Mouse (Mus musculus) liver, embryonic 15.5 days (tissue): Measurements from ENCODE around the gene Mt2. TPM values are rescaled to one million over a fixed set of nuclear protein-coding genes. Genes with fewer than 3 reads are reported as not detected.

ENCODE experiments used
- ATAC-seq: fragments of 200-750 bp; cut with Nextera tagmentation; 2 replicates; pipeline ENCODE4 v1.8.0; 2017; ENCODE audit warnings: moderate number of reproducible peaks, mild to moderate bottlenecking, moderate library complexity; ENCODE audit not compliant: insufficient read depth
- H3K27ac ChIP-seq: fragments of 300-500 bp; sonication (generic); replicated peaks from 2 replicates; pipeline ENCODE4 v1.5.1; 2015; ENCODE audit warnings: mild to moderate bottlenecking, inconsistent platforms
- H3K27me3 ChIP-seq: fragments of 300-500 bp; sonication (generic); 2 replicates; pipeline ENCODE4 v1.6.1; 2015; ENCODE audit warnings: mild to moderate bottlenecking, inconsistent platforms
- H3K36me3 ChIP-seq: fragments of 300-500 bp; sonication (generic); replicated peaks from 2 replicates; pipeline ENCODE4 v1.6.1; 2015; ENCODE audit warnings: moderate library complexity, mild to moderate bottlenecking, inconsistent platforms
- H3K4me1 ChIP-seq: fragments of 300-500 bp; sonication (generic); replicated peaks from 2 replicates; pipeline ENCODE4 v1.6.1; 2015; ENCODE audit warnings: inconsistent platforms
- H3K4me2 ChIP-seq: fragments of 300-500 bp; sonication (generic); 2 replicates; pipeline ENCODE4 v1.6.1; 2015; ENCODE audit warnings: moderate library complexity, mild to moderate bottlenecking, inconsistent platforms
- H3K4me3 ChIP-seq: fragments of 300-500 bp; sonication (generic); replicated peaks from 2 replicates; pipeline ENCODE4 v1.5.1; 2015; ENCODE audit warnings: mild to moderate bottlenecking, inconsistent platforms
- H3K9ac ChIP-seq: fragments of 300-500 bp; sonication (generic); 2 replicates; pipeline ENCODE4 v1.6.1; 2015; ENCODE audit warnings: moderate library complexity, mild to moderate bottlenecking, inconsistent platforms
- H3K9me3 ChIP-seq: fragments of 300-500 bp; sonication (generic); replicated peaks from 2 replicates; pipeline ENCODE4 v1.6.1; 2016; ENCODE audit warnings: inconsistent platforms
- WGBS: fragments of 180-500 bp; shearing (Covaris S2); methylation state at CpG from one replicate; pipeline ENCODE4 v1.1.7; 2015; ENCODE audit warnings: mixed read lengths; ENCODE audit not compliant: insufficient replicate concordance; 5-methylcytosine and 5-hydroxymethylcytosine counted together
- polyA plus RNA-seq: library from polyadenylated mRNA; unstranded; fragments of >200 nt; fragmentation: Nextera tagmentation; extraction: Ambion mirVana; gene quantifications from 2 replicates; pipeline ENCODE4 v1.2.1, GENCODE M21; 2015

Mt2 gene
- polyA plus RNA-seq, 1 experiment from 2014 or later = 1,483 TPM

DNA sequence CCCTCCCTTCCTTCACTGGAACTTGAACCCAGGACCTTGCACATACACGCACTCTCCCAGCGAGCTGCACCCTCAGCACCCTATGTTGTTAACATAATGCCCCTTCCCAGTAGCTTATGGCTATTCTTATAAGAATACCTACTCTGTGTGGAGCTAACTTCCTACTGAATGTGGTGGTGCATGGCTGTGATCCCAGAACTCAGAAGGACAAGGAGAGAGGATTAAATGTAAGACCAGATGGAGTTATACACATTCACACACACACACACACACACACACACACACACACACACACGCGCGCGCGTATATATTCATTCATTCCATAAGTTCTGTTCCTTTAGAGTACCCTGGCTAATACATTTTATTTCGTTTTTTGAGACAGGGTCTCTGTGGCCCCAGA is 33.8 kb downstream of the Mt2 start:
- WGBS = 70% methylated on average over 8 of the region's 8 CpGs
- Histone ChIP-seq H3K4me1 (peaks cover 3% of the 10 kb centered on the region; the same call in 1 of the 2 replicates), H3K4me3 (no peak overlapping the region), H3K9me3 (no peaks in the 10 kb centered on the region), H3K36me3 (no peaks in the 10 kb centered on the region), H3K9ac (no peak overlapping the region), H3K4me2 (no peak overlapping the region), H3K27me3 (peaks cover 12% of the 10 kb centered on the region), H3K27ac (no peak overlapping the region)
- ATAC-seq = no peak

DNA sequence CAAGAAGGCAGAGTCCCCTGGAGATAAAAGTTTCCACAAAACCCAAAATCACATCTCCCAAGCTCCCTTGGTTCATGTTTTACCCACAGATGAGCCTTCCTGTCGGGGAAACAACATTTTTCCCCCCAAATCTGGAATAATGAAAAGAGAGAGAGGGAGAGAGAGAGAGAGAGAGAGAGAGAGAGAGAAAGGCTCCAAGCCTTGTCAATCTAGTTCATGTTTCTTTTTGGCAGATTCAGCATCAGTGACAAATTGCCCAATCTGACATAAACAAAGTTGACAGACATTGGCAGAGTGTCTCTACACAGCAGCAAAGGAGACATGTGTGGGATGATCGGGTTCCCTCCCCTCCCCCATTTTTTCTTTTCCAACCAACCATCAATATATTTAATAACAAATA is 35.0 kb downstream of the Mt2 start:
- no peaks in the 10 kb centered on the region for H3K36me3 ChIP-seq

GRCm38 (mm10) chr8:94209639-94210038 is 37.2 kb downstream of the Mt2 start:
- 67% methylated on average over 6 of the region's 6 CpGs for WGBS
- Histone ChIP-seq H3K27ac (no peak overlapping the region), H3K4me2 (no peak overlapping the region), H3K9ac (no peak overlapping the region), H3K27me3 (peaks cover 12% of the 10 kb centered on the region), H3K4me3 (no peak overlapping the region), H3K36me3 (no peaks in the 10 kb centered on the region), H3K4me1 (peaks cover 11% of the 10 kb centered on the region), H3K9me3 (no peaks in the 10 kb centered on the region)
- ATAC-seq = no peak

More for the DNA sequence above, 35.0 kb downstream of the Mt2 start:
- H3K9me3 ChIP-seq = no peaks in the 10 kb centered on the region
- H3K27me3 ChIP-seq = peaks cover 18% of the 10 kb centered on the region
- WGBS = 43% methylated on average over 2 of the region's 2 CpGs
- H3K27ac ChIP-seq = no peak overlapping the region
- H3K4me3 ChIP-seq = no peak overlapping the region
- ATAC-seq = no peak
- no peak overlapping the region for H3K4me2 ChIP-seq
- H3K9ac ChIP-seq = no peak overlapping the region
- peaks cover 3% of the 10 kb centered on the region; the same call in 1 of the 2 replicates for H3K4me1 ChIP-seq

- peaks cover 17% of the 10 kb centered on the region for H3K4me1 ChIP-seq
- no peak overlapping the region for H3K27ac ChIP-seq
- peaks cover 12% of the 10 kb centered on the region for H3K27me3 ChIP-seq
- H3K4me3 ChIP-seq = no peak overlapping the region
- no peaks in the 10 kb centered on the region for H3K36me3 ChIP-seq
- 61% methylated on average over 3 of the region's 3 CpGs for WGBS
- H3K9me3 ChIP-seq = no peaks in the 10 kb centered on the region
- no peak overlapping the region for H3K4me2 ChIP-seq
- no peak overlapping the region for H3K9ac ChIP-seq
- ATAC-seq = no peak
Measured at GRCm38 (mm10) chr8:94210225-94210624, 37.8 kb downstream of the Mt2 start.

DNA sequence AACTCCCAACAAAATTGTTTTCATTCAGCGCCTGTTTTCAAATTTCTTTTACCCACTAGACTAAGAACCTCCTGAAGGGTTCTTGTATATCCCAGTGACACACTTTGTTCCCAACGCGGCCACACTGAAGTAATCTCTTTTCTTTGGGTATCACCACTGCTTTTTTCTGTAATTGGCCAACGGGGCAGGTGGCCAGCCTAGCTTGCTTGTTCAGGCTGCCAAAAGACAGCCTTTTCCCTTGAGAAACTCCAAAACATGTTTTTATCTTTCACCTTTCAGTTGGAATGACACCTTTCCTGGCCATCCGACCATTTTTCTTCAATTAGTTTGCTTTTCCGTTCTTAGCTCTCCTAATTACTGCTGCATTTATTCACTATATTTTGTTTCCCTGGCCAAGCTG is 41.4 kb downstream of the Mt2 start:
- Histone ChIP-seq H3K36me3 (no peaks in the 10 kb centered on the region), H3K27me3 (peaks cover 12% of the 10 kb centered on the region), H3K9me3 (no peaks in the 10 kb centered on the region), H3K4me1 (peaks cover 36% of the 10 kb centered on the region), H3K27ac (0 out of 2 replicates have a peak overlapping the region, but pooled peaks have one; percentile 48), H3K4me3 (peak overlapping the region; percentile 79), H3K4me2 (peak overlapping the region; percentile 93), H3K9ac (0 out of 2 replicates have a peak overlapping the region, but pooled peaks have one; percentile 39)
- ATAC-seq = no peak
- WGBS = 46% methylated on average over 6 of the region's 6 CpGs

DNA sequence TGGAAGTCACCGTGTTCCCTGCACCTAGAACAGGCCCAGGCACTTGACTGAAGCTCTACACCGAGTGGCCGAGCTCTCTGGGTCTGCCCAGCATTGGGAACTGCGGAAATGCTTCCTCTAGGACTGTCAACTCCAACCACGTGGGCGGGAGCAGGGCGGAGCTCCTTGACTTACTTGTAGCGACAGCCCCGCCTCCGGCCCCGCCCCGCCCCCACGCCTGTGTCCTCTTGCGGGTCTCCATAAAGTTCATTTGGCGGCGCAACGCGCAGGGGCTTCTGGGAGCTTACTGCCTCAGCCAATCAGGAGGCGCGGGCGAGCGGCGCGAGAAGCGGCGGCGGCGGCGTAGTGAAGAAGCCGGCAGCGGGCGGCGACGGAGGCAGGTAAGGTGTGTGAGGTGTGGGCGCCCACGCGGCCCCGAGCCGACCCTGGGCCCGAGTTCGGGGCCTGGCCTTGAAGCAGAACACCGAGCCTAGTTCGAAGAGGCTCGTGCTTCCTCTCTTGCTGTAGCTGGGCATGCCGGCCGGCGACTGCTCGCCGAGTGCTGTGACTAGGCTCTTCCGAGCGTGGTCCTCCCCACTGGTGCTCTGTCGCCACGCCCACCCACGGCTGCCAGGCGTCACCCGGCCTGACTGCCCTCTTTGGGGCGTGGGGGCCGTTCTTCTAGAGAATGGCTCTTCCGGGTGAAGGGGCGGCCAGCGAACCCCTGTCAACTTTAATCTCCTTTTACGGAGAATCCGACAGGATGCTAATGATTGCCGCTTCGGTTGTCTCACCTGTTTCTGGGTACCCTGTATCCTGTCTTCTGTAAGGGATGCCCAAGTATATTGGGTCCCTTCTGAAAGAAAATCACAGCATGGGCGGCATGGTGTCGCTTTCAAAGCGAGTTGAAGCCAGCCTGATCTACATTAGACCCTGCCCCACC is 42.0 kb downstream of the Mt2 start, which contains the start of gene Nup93:
TSS of gene Nup93 (plus strand) at position 313 of the 922 bp plus-strand sequence.
- Histone ChIP-seq H3K4me2 (peak within 1 kb of the TSS; percentile 93), H3K27me3 (peaks cover 11% of the 10 kb centered on the region), H3K4me3 (peak within 1 kb of the TSS; percentile 79), H3K27ac (peak within 1 kb of the TSS; percentile 80), H3K36me3 (no peaks in the 10 kb centered on the region), H3K9ac (peak within 1 kb of the TSS; percentile 76), H3K9me3 (no peaks in the 10 kb centered on the region), H3K4me1 (peaks cover 39% of the 10 kb centered on the region)
- peak; percentile 92 for ATAC-seq
- under 1% methylated on average over 68 of the region's 68 CpGs for WGBS

Other genes with a start within 250 kb of the Mt2 start
- 52.2 and 59.4 TPM in 2 replicates for gene Amfr, start 159.8 kb upstream of the Mt2 start, polyA plus RNA-seq
- gene Nudt21, start 135.6 kb upstream of the Mt2 start, polyA plus RNA-seq = 70.5 and 74.4 TPM in 2 replicates
- gene Ogfod1, start 135.5 kb upstream of the Mt2 start, polyA plus RNA-seq = 4.2 and 4.9 TPM in 2 replicates
- gene Bbs2, start 73.7 kb upstream of the Mt2 start, polyA plus RNA-seq = 2.6 and 3.4 TPM in 2 replicates
- gene Mt4, start 35.5 kb upstream of the Mt2 start, polyA plus RNA-seq = 0.81 and 1.2 TPM in 2 replicates
- 0.24 TPM in 1 of 2 replicates, not detected in the other for gene Mt3, start 20.1 kb upstream of the Mt2 start, polyA plus RNA-seq
- gene Mt1, start 6.4 kb downstream of the Mt2 start, polyA plus RNA-seq = 5,156 and 5,724 TPM in 2 replicates
- gene Nup93, start 41.9 kb downstream of the Mt2 start, polyA plus RNA-seq = 39.4 and 41.7 TPM in 2 replicates
- gene Slc12a3, start 156.5 kb downstream of the Mt2 start, polyA plus RNA-seq = 0.15 and 0.37 TPM in 2 replicates
- gene Herpud1, start 213.8 kb downstream of the Mt2 start, polyA plus RNA-seq = 139 and 161 TPM in 2 replicates